Mouse (Mus musculus): ENCODE data around the gene Dpp10. TPM values are rescaled to one million over a fixed set of nuclear protein-coding genes. Genes with fewer than 3 reads are reported as not detected.

Gene Dpp10
- polyA plus RNA-seq (2012; rRNA removed) (0.02 TPM in 1 of 2 replicates, not detected in the other), polyA plus RNA-seq (2014; fragmentation: Nextera tagmentation; extraction: Ambion mirVana) (0.06 TPM in 1 of 2 replicates, not detected in the other)

DNA sequence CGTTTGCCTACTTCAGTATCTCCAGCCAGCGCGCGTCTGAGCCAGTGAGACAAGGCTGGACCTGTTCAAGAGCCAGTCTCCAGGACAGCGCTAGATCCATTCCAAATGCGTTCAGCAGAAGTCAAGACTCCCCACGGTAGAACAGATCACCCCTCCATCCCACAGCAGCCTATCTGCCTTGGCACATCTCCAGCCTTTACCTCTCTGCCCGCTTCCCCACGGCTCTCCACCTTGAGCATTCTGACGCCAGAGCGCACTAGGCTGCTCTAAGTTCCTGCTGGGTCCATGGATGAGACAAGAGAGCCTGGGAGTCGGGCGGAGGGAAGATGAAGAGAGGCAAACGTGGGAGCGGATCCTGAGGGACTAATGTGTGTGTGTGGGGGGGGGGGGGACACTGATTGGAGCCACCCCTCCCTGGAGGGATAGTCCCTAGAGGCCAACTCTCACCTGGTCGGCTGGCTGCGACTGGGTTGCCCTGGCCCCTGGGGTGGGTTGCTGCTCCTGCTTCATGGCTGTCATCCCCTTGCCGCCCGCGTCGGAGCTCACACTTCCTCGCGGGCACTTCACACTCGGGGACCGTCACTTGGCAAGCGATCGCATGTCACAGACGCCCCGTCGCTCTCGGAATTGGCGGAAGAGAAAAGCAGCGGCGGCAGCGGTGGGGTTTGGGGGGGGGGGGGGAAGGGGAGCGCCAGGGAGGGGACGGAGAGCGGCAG, at the start of gene Dpp10:
TSS of gene Dpp10 (minus strand) at position 635 of the 716 bp plus-strand sequence.
- Histone ChIP-seq H3K9ac (replicated peaks) (no peak within 1 kb of the TSS), H3K9me3 (ENCODE audit: control insufficient read depth, low read length) (no peaks in the 10 kb centered on the region), H3K4me3 (ENCODE audit: insufficient read depth in 1 of 2, low read depth in 2 of 2, low read length in 2 of 2) (no peak within 1 kb of the TSS), H3K36me3 (replicated peaks; ENCODE audit: control insufficient read depth, insufficient read depth, low read depth) (no peaks in the 10 kb centered on the region), H3K4me2 (ENCODE audit: low read depth) (no peak within 1 kb of the TSS; the same call in 1 of the 2 replicates), H3K27ac (no peak within 1 kb of the TSS), H3K4me1 (replicated peaks; ENCODE audit: control insufficient read depth in 2 of 2, insufficient read depth in 2 of 2, low read length in 1 of 2) (no peaks in the 10 kb centered on the region), H3K27me3 (ENCODE audit: control insufficient read depth, insufficient read depth, low read length) (peaks cover 21% of the 10 kb centered on the region)
- ATAC-seq (ENCODE audit: insufficient read depth) (no peak), DNase-seq (ENCODE audit: low read depth in 3 of 3, low spot score in 3 of 3) (no peak)
- 3% methylated on average over 32 of the region's 38 CpGs for WGBS (ENCODE audit: insufficient replicate concordance)
- TF ChIP-seq CTCF (IDR thresholded peaks at IDR 0.05; ENCODE audit: low read depth) (no peak), EP300 (IDR thresholded peaks at IDR 0.05; ENCODE audit: low read depth) (no peak)

DNA sequence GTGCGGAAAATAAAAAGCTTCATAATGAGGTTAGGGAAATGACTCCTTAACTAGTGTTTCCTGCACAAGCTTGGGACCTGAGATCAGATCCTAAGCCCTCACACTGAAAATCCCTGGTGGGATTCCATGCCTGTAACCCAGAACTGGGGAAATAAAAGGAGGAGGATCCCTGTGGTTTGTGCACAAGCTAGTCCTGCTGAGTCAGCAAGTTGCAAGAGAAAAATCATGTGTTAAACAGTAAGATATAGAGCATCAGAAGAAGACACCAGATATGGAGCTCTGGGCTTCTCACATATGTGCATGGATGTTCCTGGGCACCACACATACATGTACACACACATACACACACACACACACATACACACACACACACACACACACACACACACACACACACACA, 3.2 kb upstream of the Dpp10 start:
- 64% methylated on average over 1 of the region's 1 CpGs for WGBS (ENCODE audit: insufficient replicate concordance)
- no peaks in the 10 kb centered on the region for H3K36me3 ChIP-seq (replicated peaks; ENCODE audit: control insufficient read depth, insufficient read depth, low read depth)
- no peak for ATAC-seq (ENCODE audit: insufficient read depth)

DNA sequence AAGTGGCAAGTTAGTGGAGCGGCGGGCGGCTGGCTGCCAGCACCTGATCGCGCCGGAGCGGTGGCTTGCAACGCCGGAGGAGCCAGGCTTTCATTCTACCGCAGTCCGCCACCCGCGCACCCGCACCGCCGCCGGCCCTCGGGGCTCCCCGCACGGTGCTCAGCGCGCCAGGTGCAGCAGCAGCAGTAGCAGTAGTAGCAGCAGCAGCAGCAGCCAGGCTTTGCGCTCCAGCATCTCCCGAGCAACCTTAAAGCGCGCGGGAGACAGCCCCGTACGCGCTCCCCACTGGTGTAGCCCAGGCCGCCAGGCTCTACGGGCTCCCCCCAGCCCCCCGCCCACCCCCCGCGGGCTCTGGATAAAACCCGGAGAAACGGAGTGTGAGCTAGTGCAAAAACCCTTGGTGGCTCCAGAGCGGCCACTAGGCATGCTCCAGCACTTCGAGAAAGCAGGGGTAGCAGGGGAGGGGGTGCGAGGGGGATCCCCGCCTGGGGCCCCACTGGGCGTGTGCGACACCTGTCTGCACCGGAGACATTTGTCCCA, 472 bp upstream of the Dpp10 start:
- H3K9me3 ChIP-seq (ENCODE audit: control insufficient read depth, low read length) = no peaks in the 10 kb centered on the region
- no peak overlapping the region for H3K9ac ChIP-seq (replicated peaks)
- peaks cover 21% of the 10 kb centered on the region for H3K27me3 ChIP-seq (ENCODE audit: control insufficient read depth, insufficient read depth, low read length)
- no peak overlapping the region for H3K27ac ChIP-seq
- TF ChIP-seq EP300 (IDR thresholded peaks at IDR 0.05; ENCODE audit: low read depth) (no peak), CTCF (IDR thresholded peaks at IDR 0.05; ENCODE audit: low read depth) (no peak)
- no peak for ATAC-seq (ENCODE audit: insufficient read depth)
- no peaks in the 10 kb centered on the region for H3K36me3 ChIP-seq (replicated peaks; ENCODE audit: control insufficient read depth, insufficient read depth, low read depth)
- no peaks in the 10 kb centered on the region for H3K4me1 ChIP-seq (replicated peaks; ENCODE audit: control insufficient read depth in 2 of 2, insufficient read depth in 2 of 2, low read length in 1 of 2)
- no peak overlapping the region; the same call in 1 of the 2 replicates for H3K4me2 ChIP-seq (ENCODE audit: low read depth)
- WGBS (ENCODE audit: insufficient replicate concordance) = 2% methylated on average over 39 of the region's 44 CpGs
- H3K4me3 ChIP-seq (ENCODE audit: insufficient read depth in 1 of 2, low read depth in 2 of 2, low read length in 2 of 2) = no peak overlapping the region
- DNase-seq (ENCODE audit: low read depth in 3 of 3, low spot score in 3 of 3) = no peak

More for the DNA sequence above, 3.2 kb upstream of the Dpp10 start:
- Histone ChIP-seq H3K9ac (replicated peaks) (no peak overlapping the region), H3K27ac (no peak overlapping the region), H3K27me3 (ENCODE audit: control insufficient read depth, insufficient read depth, low read length) (peaks cover 21% of the 10 kb centered on the region), H3K4me1 (replicated peaks; ENCODE audit: control insufficient read depth in 2 of 2, insufficient read depth in 2 of 2, low read length in 1 of 2) (no peaks in the 10 kb centered on the region), H3K4me2 (ENCODE audit: low read depth) (no peak overlapping the region), H3K9me3 (ENCODE audit: control insufficient read depth, low read length) (no peaks in the 10 kb centered on the region), H3K4me3 (ENCODE audit: insufficient read depth in 1 of 2, low read depth in 2 of 2, low read length in 2 of 2) (no peak overlapping the region)
- TF ChIP-seq EP300 (IDR thresholded peaks at IDR 0.05; ENCODE audit: low read depth) = no peak
- TF ChIP-seq CTCF (IDR thresholded peaks at IDR 0.05; ENCODE audit: low read depth) = no peak
- no peak for DNase-seq (ENCODE audit: low read depth in 3 of 3, low spot score in 3 of 3)

DNA sequence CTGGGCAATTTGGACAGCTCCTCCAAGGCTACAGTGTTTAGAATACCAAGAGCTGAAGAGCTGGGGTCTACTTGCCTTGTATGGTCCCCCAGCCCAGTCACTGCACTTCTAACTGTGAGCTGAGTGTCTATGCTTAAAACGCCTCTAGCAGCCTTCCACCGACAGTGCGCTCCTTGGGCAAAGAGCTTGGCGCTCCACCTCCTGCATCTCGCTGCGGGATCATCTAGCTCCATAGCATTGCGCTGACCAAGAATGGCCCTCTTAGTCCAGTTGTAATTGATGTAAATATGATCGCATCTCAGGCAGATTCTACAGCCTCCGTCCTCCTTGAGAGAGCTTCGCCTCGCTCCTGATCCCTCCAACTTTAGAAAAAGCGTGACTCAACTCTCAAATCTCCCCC, 1.2 kb downstream of the Dpp10 start:
- no peak for TF ChIP-seq CTCF (IDR thresholded peaks at IDR 0.05; ENCODE audit: low read depth)
- TF ChIP-seq EP300 (IDR thresholded peaks at IDR 0.05; ENCODE audit: low read depth) = no peak

DNA sequence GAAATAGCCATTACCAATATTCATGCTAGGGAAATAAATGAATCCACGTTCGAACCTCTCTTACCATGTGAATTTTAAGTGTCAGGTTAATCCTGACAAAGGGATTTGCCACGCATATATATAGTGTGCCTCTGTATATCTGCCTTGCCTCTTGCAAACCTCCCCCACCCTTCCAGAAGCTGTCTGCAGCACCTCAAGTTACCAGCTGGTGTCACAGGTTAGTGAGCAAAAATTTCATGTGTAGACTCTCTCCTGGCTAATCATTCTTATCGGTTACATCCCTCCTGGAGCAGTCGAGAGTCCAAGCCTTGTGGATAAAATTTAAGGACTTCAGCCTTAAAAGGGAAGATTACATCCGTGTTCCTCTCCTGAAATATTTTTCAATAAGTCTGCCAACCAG, 1.9 kb downstream of the Dpp10 start:
- H3K9me3 ChIP-seq (ENCODE audit: control insufficient read depth, low read length) = no peaks in the 10 kb centered on the region
- TF ChIP-seq CTCF (IDR thresholded peaks at IDR 0.05; ENCODE audit: low read depth) (no peak), EP300 (IDR thresholded peaks at IDR 0.05; ENCODE audit: low read depth) (no peak)
- H3K36me3 ChIP-seq (replicated peaks; ENCODE audit: control insufficient read depth, insufficient read depth, low read depth) = no peaks in the 10 kb centered on the region
- H3K27ac ChIP-seq = no peak overlapping the region
- H3K4me3 ChIP-seq (ENCODE audit: insufficient read depth in 1 of 2, low read depth in 2 of 2, low read length in 2 of 2) = no peak overlapping the region
- peaks cover 21% of the 10 kb centered on the region for H3K27me3 ChIP-seq (ENCODE audit: control insufficient read depth, insufficient read depth, low read length)
- no peak overlapping the region for H3K4me2 ChIP-seq (ENCODE audit: low read depth)
- 43% methylated on average over 6 of the region's 6 CpGs for WGBS (ENCODE audit: insufficient replicate concordance)
- no peak for DNase-seq (ENCODE audit: low read depth in 3 of 3, low spot score in 3 of 3)
- no peaks in the 10 kb centered on the region for H3K4me1 ChIP-seq (replicated peaks; ENCODE audit: control insufficient read depth in 2 of 2, insufficient read depth in 2 of 2, low read length in 1 of 2)
- no peak for ATAC-seq (ENCODE audit: insufficient read depth)
- H3K9ac ChIP-seq (replicated peaks) = no peak overlapping the region

More for the DNA sequence above, 1.2 kb downstream of the Dpp10 start:
- Histone ChIP-seq H3K9ac (replicated peaks) (no peak overlapping the region), H3K4me2 (ENCODE audit: low read depth) (no peak overlapping the region), H3K27ac (no peak overlapping the region), H3K36me3 (replicated peaks; ENCODE audit: control insufficient read depth, insufficient read depth, low read depth) (no peaks in the 10 kb centered on the region), H3K4me1 (replicated peaks; ENCODE audit: control insufficient read depth in 2 of 2, insufficient read depth in 2 of 2, low read length in 1 of 2) (no peaks in the 10 kb centered on the region), H3K4me3 (ENCODE audit: insufficient read depth in 1 of 2, low read depth in 2 of 2, low read length in 2 of 2) (no peak overlapping the region), H3K9me3 (ENCODE audit: control insufficient read depth, low read length) (no peaks in the 10 kb centered on the region), H3K27me3 (ENCODE audit: control insufficient read depth, insufficient read depth, low read length) (peaks cover 21% of the 10 kb centered on the region)
- no peak for ATAC-seq (ENCODE audit: insufficient read depth)
- no peak for DNase-seq (ENCODE audit: low read depth in 3 of 3, low spot score in 3 of 3)
- 18% methylated on average over 12 of the region's 12 CpGs for WGBS (ENCODE audit: insufficient replicate concordance)

Data from liver, embryonic 14.5 days (tissue).